Mouse (Mus musculus) G1E (cell line): Measurements from ENCODE around the gene Avpi1.

Source experiments
- CTCF ChIP-seq: IDR thresholded peaks from 2 replicates; pipeline ENCODE4 v1.5.1; 2012; ENCODE audit warnings: low read depth, low read length, inconsistent platforms, mixed read lengths
- GATA1 ChIP-seq: IDR thresholded peaks from 2 replicates; pipeline ENCODE4 v1.6.1; 2012; ENCODE audit warnings: borderline replicate concordance, low read length, inconsistent platforms, mixed read lengths
- TAL1 ChIP-seq: conservative IDR thresholded peaks from 2 replicates; pipeline ENCODE4 v1.6.1; 2012; ENCODE audit warnings: low read depth, low read length, inconsistent platforms, mixed read lengths

GRCm38 (mm10) chr19:42118596-42118995, 10.3 kb downstream of the Avpi1 start:
- TF ChIP-seq CTCF (no peak), GATA1 (no peak), TAL1 (no peak)
